Mouse (Mus musculus): ENCODE measurements at regions not wholly inside any gene's neighbourhood (a gene's known extent, or its start where the extent isn't known, plus 50 kb on each side); places are given as distances from the start of the nearest gene placed in this dataset.
A peak's percentile ranks its signal among the peaks of the same experiment; 100 is the strongest.

- H3K27ac ChIP-seq (ENCODE audit: low read depth, low read length), result no peak overlapping the region
- H3K4me1 ChIP-seq (ENCODE audit: control insufficient read depth, insufficient read depth, low read depth, low read length), result peaks cover 22% of the 10 kb centered on the region
- no peak overlapping the region for H3K4me2 ChIP-seq (ENCODE audit: low read length)
- H3K9ac ChIP-seq (ENCODE audit: low read depth, low read length), result no peak overlapping the region
- WGBS, result 44% methylated on average over 4 of the region's 4 CpGs
- H3K9me3 ChIP-seq (ENCODE audit: control insufficient read depth, low read length), result no peaks in the 10 kb centered on the region
- no peak overlapping the region for H3K4me3 ChIP-seq (ENCODE audit: low read length)
- no peaks in the 10 kb centered on the region; the same call in 1 of the 2 replicates for H3K27me3 ChIP-seq (replicated peaks; ENCODE audit: control insufficient read depth, insufficient read depth, low read length)
- no peaks in the 10 kb centered on the region for H3K36me3 ChIP-seq (ENCODE audit: control insufficient read depth, insufficient read depth, low read length)
- ATAC-seq, result no peak
Measured at GRCm38 (mm10) chr9:61239328-61239727, 132.8 kb upstream of the Tle3 start.

DNA sequence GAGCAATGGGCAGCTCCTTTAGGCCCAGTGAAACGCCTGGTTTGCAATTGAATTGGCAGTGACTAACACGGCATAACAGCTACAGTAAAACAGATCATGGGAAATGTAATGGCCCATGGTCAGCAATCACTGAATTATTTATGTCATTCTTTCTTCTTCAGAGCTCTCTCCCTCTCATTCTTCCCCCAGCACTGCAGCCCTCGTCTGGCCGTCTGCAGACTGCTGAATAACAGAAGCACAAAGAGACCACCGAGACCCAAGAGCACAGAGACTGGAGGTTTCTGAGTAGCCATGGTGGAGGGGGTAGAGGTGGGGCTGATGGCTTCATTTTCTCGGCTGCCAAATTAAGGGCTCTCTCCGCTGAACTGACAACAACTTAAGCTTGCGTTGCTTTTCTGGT is 130.7 kb upstream of the Tle3 start:
- H3K36me3 ChIP-seq (ENCODE audit: control insufficient read depth, insufficient read depth, low read length), result no peaks in the 10 kb centered on the region
- no peak overlapping the region for H3K27ac ChIP-seq (ENCODE audit: low read depth, low read length)
- H3K4me2 ChIP-seq (ENCODE audit: low read length), result no peak overlapping the region
- no peaks in the 10 kb centered on the region; the same call in 1 of the 2 replicates for H3K9me3 ChIP-seq (ENCODE audit: control insufficient read depth, low read length)
- ATAC-seq, result peak; percentile 48; the same call in 1 of the 2 replicates
- H3K9ac ChIP-seq (ENCODE audit: low read depth, low read length), result no peak overlapping the region
- H3K4me1 ChIP-seq (ENCODE audit: control insufficient read depth, insufficient read depth, low read depth, low read length), result peaks cover 12% of the 10 kb centered on the region
- no peak overlapping the region for H3K4me3 ChIP-seq (ENCODE audit: low read length)
- 20% methylated on average over 8 of the region's 8 CpGs for WGBS
- H3K27me3 ChIP-seq (replicated peaks; ENCODE audit: control insufficient read depth, insufficient read depth, low read length), result no peaks in the 10 kb centered on the region; the same call in 1 of the 2 replicates

DNA sequence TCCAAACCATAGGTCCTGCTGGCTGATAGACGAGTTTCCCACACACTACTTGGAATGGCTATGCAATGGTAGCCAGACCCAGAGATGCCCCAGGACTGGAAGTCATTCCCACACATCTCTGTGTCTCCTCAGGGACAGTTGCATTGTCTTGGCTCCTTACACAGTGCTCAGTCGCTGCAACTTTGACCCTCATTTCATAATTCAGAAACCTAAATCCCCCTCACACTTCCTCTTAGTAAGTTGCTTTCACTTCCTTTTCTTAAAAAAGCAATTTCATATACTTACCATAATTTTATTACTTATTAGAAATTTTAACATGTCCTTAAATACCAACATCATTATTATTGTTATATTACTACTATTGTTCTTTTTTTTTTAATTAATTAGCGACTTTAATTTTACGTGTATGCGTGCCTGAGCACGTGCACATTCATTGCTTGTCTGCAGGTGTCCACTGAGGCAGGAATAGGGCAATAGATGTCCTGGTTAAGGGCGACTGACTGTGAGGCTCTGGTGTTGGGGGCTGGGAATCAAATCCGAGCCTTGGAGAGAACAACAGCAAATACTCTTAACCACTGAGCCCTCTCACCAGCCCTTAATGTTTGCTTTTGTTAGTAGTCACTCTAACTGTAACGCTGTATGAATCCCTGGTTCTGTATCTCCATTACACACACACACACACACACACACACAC is 129.9 kb upstream of the Tle3 start:
- Histone ChIP-seq H3K9me3 (ENCODE audit: control insufficient read depth, low read length) (no peaks in the 10 kb centered on the region; the same call in 1 of the 2 replicates), H3K9ac (ENCODE audit: low read depth, low read length) (no peak overlapping the region), H3K4me1 (ENCODE audit: control insufficient read depth, insufficient read depth, low read depth, low read length) (peaks cover 6% of the 10 kb centered on the region), H3K36me3 (ENCODE audit: control insufficient read depth, insufficient read depth, low read length) (no peaks in the 10 kb centered on the region), H3K4me3 (ENCODE audit: low read length) (no peak overlapping the region), H3K27ac (ENCODE audit: low read depth, low read length) (no peak overlapping the region), H3K27me3 (replicated peaks; ENCODE audit: control insufficient read depth, insufficient read depth, low read length) (no peaks in the 10 kb centered on the region; the same call in 1 of the 2 replicates), H3K4me2 (ENCODE audit: low read length) (no peak overlapping the region)
- ATAC-seq, result no peak
- WGBS, result 71% methylated on average over 9 of the region's 9 CpGs

DNA sequence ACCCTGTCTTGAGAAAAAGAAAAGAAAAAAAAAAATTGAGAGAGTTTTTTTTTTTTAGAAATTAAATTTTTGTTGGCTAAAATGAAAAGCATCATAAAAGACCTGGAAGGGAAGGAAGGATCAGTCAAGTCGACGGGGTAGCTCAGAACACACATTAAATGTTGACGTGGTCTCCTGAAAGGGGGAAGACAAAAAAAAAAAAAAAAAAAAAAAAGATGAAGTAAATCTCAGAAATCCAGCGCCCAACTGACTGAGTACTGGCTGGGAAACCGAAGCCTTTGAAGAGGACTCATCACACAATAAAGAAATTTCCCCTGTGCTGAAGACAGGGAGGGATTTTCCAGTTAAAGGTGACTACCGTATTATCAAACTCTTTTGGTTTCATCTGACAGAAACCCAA is 128.9 kb upstream of the Tle3 start:
- 80% methylated on average over 6 of the region's 6 CpGs for WGBS
- no peaks in the 10 kb centered on the region for H3K36me3 ChIP-seq (ENCODE audit: control insufficient read depth, insufficient read depth, low read length)
- peaks cover 6% of the 10 kb centered on the region for H3K4me1 ChIP-seq (ENCODE audit: control insufficient read depth, insufficient read depth, low read depth, low read length)
- H3K4me2 ChIP-seq (ENCODE audit: low read length), result no peak overlapping the region
- H3K27ac ChIP-seq (ENCODE audit: low read depth, low read length), result no peak overlapping the region
- no peak overlapping the region for H3K9ac ChIP-seq (ENCODE audit: low read depth, low read length)
- no peaks in the 10 kb centered on the region; the same call in 1 of the 2 replicates for H3K27me3 ChIP-seq (replicated peaks; ENCODE audit: control insufficient read depth, insufficient read depth, low read length)
- no peak overlapping the region for H3K4me3 ChIP-seq (ENCODE audit: low read length)
- ATAC-seq, result no peak
- no peaks in the 10 kb centered on the region; the same call in 1 of the 2 replicates for H3K9me3 ChIP-seq (ENCODE audit: control insufficient read depth, low read length)

DNA sequence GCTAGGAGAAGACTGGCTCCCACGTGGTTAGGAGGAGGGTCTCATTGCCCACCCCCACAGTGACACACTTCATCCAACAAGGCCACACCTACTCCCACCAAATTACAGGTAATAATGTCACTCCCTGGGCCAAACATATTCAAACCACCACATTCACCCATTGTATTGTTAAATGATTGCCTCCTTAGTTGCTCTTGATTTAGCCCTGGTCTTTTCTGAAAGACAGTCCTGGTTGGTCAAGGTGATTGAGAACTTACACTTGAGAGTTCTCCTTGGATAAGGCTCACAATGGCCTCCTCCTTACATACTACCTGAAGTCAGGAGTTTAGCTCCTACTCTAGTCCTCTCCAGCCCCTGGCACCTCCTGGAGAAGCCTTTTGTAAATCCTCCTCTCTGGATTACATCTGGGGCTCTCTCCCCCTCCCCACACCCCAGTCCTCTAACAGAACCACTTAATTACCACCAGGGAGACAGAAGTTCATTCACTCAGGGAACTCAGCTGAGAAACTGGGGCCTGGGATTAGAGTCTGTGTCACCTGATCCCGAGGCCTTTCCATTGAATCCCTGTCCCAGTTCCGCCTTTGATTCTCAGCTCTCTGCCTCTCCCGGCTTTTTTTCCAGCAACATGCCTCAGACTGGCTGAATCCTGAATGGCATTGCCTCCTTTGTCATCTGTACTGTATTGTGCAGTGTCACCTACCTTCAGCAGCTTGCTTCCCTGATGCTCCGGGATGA is 122.3 kb upstream of the Tle3 start:
- Histone ChIP-seq H3K9me3 (ENCODE audit: control insufficient read depth, low read length) (no peaks in the 10 kb centered on the region; the same call in 1 of the 2 replicates), H3K4me2 (ENCODE audit: low read length) (no peak overlapping the region), H3K27me3 (replicated peaks; ENCODE audit: control insufficient read depth, insufficient read depth, low read length) (no peaks in the 10 kb centered on the region), H3K36me3 (ENCODE audit: control insufficient read depth, insufficient read depth, low read length) (no peaks in the 10 kb centered on the region), H3K4me1 (ENCODE audit: control insufficient read depth, insufficient read depth, low read depth, low read length) (no peaks in the 10 kb centered on the region), H3K27ac (ENCODE audit: low read depth, low read length) (no peak overlapping the region), H3K4me3 (ENCODE audit: low read length) (no peak overlapping the region), H3K9ac (ENCODE audit: low read depth, low read length) (no peak overlapping the region)
- ATAC-seq, result no peak
- 27% methylated on average over 5 of the region's 5 CpGs for WGBS

- no peaks in the 10 kb centered on the region for H3K27me3 ChIP-seq (replicated peaks; ENCODE audit: control insufficient read depth, insufficient read depth, low read length)
- no peaks in the 10 kb centered on the region for H3K36me3 ChIP-seq (ENCODE audit: control insufficient read depth, insufficient read depth, low read length)
- H3K4me2 ChIP-seq (ENCODE audit: low read length), result no peak overlapping the region
- WGBS, result 82% methylated on average over 6 of the region's 6 CpGs
- H3K9me3 ChIP-seq (ENCODE audit: control insufficient read depth, low read length), result no peaks in the 10 kb centered on the region
- no peaks in the 10 kb centered on the region for H3K4me1 ChIP-seq (ENCODE audit: control insufficient read depth, insufficient read depth, low read depth, low read length)
- no peak for ATAC-seq
- no peak overlapping the region for H3K4me3 ChIP-seq (ENCODE audit: low read length)
- no peak overlapping the region for H3K9ac ChIP-seq (ENCODE audit: low read depth, low read length)
- H3K27ac ChIP-seq (ENCODE audit: low read depth, low read length), result no peak overlapping the region
Measured at GRCm38 (mm10) chr9:61251606-61252005, 120.6 kb upstream of the Tle3 start.

DNA sequence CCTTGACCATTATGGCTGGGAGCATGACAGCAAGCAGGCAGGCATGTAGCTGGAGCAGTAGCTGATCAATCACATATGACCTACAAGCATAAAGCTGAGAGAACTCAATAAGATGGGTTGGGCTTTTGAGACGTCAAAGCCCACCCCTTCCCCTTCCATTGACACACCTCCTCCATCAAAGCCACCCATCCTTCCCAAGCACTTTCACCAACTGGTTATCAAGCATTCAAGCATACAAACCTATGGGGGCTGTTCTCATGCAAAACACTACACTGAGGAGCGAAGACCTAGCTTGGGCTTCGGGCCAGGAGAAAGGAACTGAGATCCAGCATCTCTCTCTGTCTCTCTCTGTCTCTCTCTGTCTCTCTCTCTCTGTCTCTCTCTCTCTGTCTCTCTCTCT is 118.4 kb upstream of the Tle3 start:
- no peaks in the 10 kb centered on the region for H3K36me3 ChIP-seq (ENCODE audit: control insufficient read depth, insufficient read depth, low read length)
- no peaks in the 10 kb centered on the region for H3K27me3 ChIP-seq (replicated peaks; ENCODE audit: control insufficient read depth, insufficient read depth, low read length)
- H3K9ac ChIP-seq (ENCODE audit: low read depth, low read length), result no peak overlapping the region
- H3K4me3 ChIP-seq (ENCODE audit: low read length), result no peak overlapping the region
- no peak overlapping the region for H3K27ac ChIP-seq (ENCODE audit: low read depth, low read length)
- WGBS, result 73% methylated on average over 3 of the region's 3 CpGs
- ATAC-seq, result no peak
- H3K4me2 ChIP-seq (ENCODE audit: low read length), result no peak overlapping the region
- no peaks in the 10 kb centered on the region for H3K9me3 ChIP-seq (ENCODE audit: control insufficient read depth, low read length)
- H3K4me1 ChIP-seq (ENCODE audit: control insufficient read depth, insufficient read depth, low read depth, low read length), result peaks cover 3% of the 10 kb centered on the region; the same call in 1 of the 2 replicates

DNA sequence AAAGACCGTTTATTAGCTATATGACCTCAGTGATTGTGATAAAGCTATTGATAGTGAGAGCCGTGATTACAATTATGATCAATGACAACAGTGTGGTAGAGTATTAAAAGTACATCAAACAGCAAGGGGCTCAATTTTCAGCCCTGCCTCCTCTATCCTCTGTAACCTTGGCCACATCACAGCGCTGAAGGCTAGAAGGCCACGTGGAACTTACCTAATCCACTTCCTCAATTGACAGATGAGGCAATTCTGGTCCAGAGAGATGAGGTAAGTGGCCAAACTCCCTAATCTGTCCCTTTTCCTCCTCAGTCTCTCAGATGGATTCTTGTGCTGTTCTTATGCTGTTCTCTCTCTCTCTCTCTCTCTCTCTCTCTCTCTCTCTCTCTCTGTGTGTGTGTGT is 114.7 kb upstream of the Tle3 start:
- no peak overlapping the region for H3K9ac ChIP-seq (ENCODE audit: low read depth, low read length)
- H3K9me3 ChIP-seq (ENCODE audit: control insufficient read depth, low read length), result no peaks in the 10 kb centered on the region
- WGBS, result 31% methylated on average over 4 of the region's 4 CpGs
- H3K4me3 ChIP-seq (ENCODE audit: low read length), result no peak overlapping the region
- H3K36me3 ChIP-seq (ENCODE audit: control insufficient read depth, insufficient read depth, low read length), result no peaks in the 10 kb centered on the region
- H3K4me2 ChIP-seq (ENCODE audit: low read length), result no peak overlapping the region
- ATAC-seq, result 0 out of 2 replicates have a peak, but pooled peaks have one; percentile 34
- peaks cover 14% of the 10 kb centered on the region for H3K4me1 ChIP-seq (ENCODE audit: control insufficient read depth, insufficient read depth, low read depth, low read length)
- H3K27me3 ChIP-seq (replicated peaks; ENCODE audit: control insufficient read depth, insufficient read depth, low read length), result no peaks in the 10 kb centered on the region
- H3K27ac ChIP-seq (ENCODE audit: low read depth, low read length), result peak overlapping the region; percentile 9; the same call in 1 of the 2 replicates

DNA sequence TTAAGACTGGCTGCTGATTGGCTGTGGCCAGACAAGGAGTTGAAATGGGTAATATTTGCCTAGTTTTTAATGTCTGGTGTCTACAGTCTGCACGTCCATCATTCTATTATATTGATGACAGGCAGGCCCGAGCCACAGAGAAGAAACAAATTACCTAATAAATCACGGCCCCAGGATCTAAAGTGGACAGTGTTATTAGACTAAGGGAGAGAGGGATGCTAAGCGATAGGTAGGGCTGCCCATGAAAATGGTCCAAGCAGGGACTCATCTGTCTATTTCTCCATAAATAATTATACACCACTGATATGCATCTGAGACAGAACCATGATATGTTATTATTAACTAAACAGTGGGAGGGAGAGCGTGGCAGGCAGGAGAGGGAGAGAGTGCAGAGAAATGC is 114.1 kb upstream of the Tle3 start:
- ATAC-seq, result peak; percentile 37; the same call in 1 of the 2 replicates
- no peak overlapping the region for H3K4me3 ChIP-seq (ENCODE audit: low read length)
- H3K4me2 ChIP-seq (ENCODE audit: low read length), result no peak overlapping the region
- H3K4me1 ChIP-seq (ENCODE audit: control insufficient read depth, insufficient read depth, low read depth, low read length), result peaks cover 14% of the 10 kb centered on the region
- H3K9me3 ChIP-seq (ENCODE audit: control insufficient read depth, low read length), result no peaks in the 10 kb centered on the region
- no peaks in the 10 kb centered on the region for H3K36me3 ChIP-seq (ENCODE audit: control insufficient read depth, insufficient read depth, low read length)
- H3K27ac ChIP-seq (ENCODE audit: low read depth, low read length), result no peak overlapping the region
- no peak overlapping the region for H3K9ac ChIP-seq (ENCODE audit: low read depth, low read length)
- 45% methylated on average over 5 of the region's 5 CpGs for WGBS
- no peaks in the 10 kb centered on the region for H3K27me3 ChIP-seq (replicated peaks; ENCODE audit: control insufficient read depth, insufficient read depth, low read length)
